Mouse (Mus musculus): ENCODE data around the gene Ccdc102a. TPM values are rescaled to one million over a fixed set of nuclear protein-coding genes. Genes with fewer than 3 reads are reported as not detected.

The Ccdc102a gene
- polyA plus RNA-seq, 1 experiment from 2014 or later: 24.1 TPM

Other genes starting within 250 kb of the Ccdc102a start
- 0.27 and 0.34 TPM in 2 replicates for gene Pllp, start 221.8 kb downstream of the Ccdc102a start, polyA plus RNA-seq (2016; fragmentation: Nextera tagmentation; extraction: Ambion mirVana)
- not detected in 2 replicates for gene Ccl22, start 172.5 kb downstream of the Ccdc102a start, polyA plus RNA-seq (2016; fragmentation: Nextera tagmentation; extraction: Ambion mirVana)
- 4.5 and 5.5 TPM in 2 replicates for gene Cx3cl1, start 146.1 kb downstream of the Ccdc102a start, polyA plus RNA-seq (2016; fragmentation: Nextera tagmentation; extraction: Ambion mirVana)
- gene Ccl17, start 107.6 kb downstream of the Ccdc102a start, polyA plus RNA-seq (2016; fragmentation: Nextera tagmentation; extraction: Ambion mirVana): not detected in 2 replicates
- 48.1 and 49.6 TPM in 2 replicates for gene Coq9, start 79.8 kb downstream of the Ccdc102a start, polyA plus RNA-seq (2016; fragmentation: Nextera tagmentation; extraction: Ambion mirVana)
- 193 and 200 TPM in 2 replicates for gene Ciapin1, start 79.7 kb downstream of the Ccdc102a start, polyA plus RNA-seq (2016; fragmentation: Nextera tagmentation; extraction: Ambion mirVana)
- gene Polr2c, start 60.6 kb downstream of the Ccdc102a start, polyA plus RNA-seq (2016; fragmentation: Nextera tagmentation; extraction: Ambion mirVana): 180 and 184 TPM in 2 replicates
- gene Dok4, start 41.8 kb downstream of the Ccdc102a start, polyA plus RNA-seq (2016; fragmentation: Nextera tagmentation; extraction: Ambion mirVana): 16.3 and 16.8 TPM in 2 replicates
- gene Adgrg5, start 5.6 kb upstream of the Ccdc102a start, polyA plus RNA-seq (2016; fragmentation: Nextera tagmentation; extraction: Ambion mirVana): 0.30 and 0.51 TPM in 2 replicates
- 32.9 and 38.2 TPM in 2 replicates for gene Adgrg1, start 56.7 kb upstream of the Ccdc102a start, polyA plus RNA-seq (2016; fragmentation: Nextera tagmentation; extraction: Ambion mirVana)
- gene Adgrg3, start 99.6 kb upstream of the Ccdc102a start, polyA plus RNA-seq (2016; fragmentation: Nextera tagmentation; extraction: Ambion mirVana): 3.1 and 3.5 TPM in 2 replicates
- gene Drc7, start 137.0 kb upstream of the Ccdc102a start, polyA plus RNA-seq (2016; fragmentation: Nextera tagmentation; extraction: Ambion mirVana): 0.10 and 0.15 TPM in 2 replicates
- 30.5 and 33.3 TPM in 2 replicates for gene Katnb1, start 163.1 kb upstream of the Ccdc102a start, polyA plus RNA-seq (2016; fragmentation: Nextera tagmentation; extraction: Ambion mirVana)

All from embryonic facial prominence, embryonic 10.5 days (tissue).